Mouse (Mus musculus) small intestine, adult 2 months (tissue): ENCODE measurements at regions not wholly inside any gene's neighbourhood (a gene's known extent, or its start where the extent isn't known, plus 50 kb on each side); places are given as distances from the start of the nearest gene placed in this dataset.

Source experiments
- H3K27ac ChIP-seq: fragments of 200-500 bp; 2 replicates; pipeline ENCODE4 v1.5.1; 2012; ENCODE audit warnings: low read depth, low read length, control low read depth, inconsistent platforms; ENCODE audit not compliant: insufficient read depth
- H3K27me3 ChIP-seq: fragments of 200-500 bp; 2 replicates; pipeline ENCODE4 v1.6.1; 2012; ENCODE audit warnings: mild to moderate bottlenecking, moderate library complexity, low read length, inconsistent platforms; ENCODE audit not compliant: control insufficient read depth, insufficient read depth
- H3K36me3 ChIP-seq: fragments of 200-500 bp; 2 replicates; pipeline ENCODE4 v1.6.1; 2012; ENCODE audit warnings: mild to moderate bottlenecking, low read length, control low read depth, inconsistent platforms; ENCODE audit not compliant: control insufficient read depth, insufficient read depth
- H3K4me1 ChIP-seq: fragments of 200-500 bp; 2 replicates; pipeline ENCODE4 v1.6.1; 2012; ENCODE audit warnings: low read length, inconsistent platforms, mixed read lengths; ENCODE audit not compliant: control insufficient read depth, insufficient read depth, insufficient read length
- H3K4me3 ChIP-seq: fragments of 200-500 bp; 2 replicates; pipeline ENCODE4 v1.5.1; 2012; ENCODE audit warnings: low read depth, mild to moderate bottlenecking, control low read depth, inconsistent platforms, low read length, moderate library complexity
- CTCF ChIP-seq: fragments of 200-500 bp; IDR thresholded peaks from 2 replicates; pipeline ENCODE4 v1.5.1; 2012; ENCODE audit warnings: low read depth, mild to moderate bottlenecking, control low read depth, inconsistent platforms, low read length, moderate library complexity, mixed read lengths; ENCODE audit not compliant: insufficient replicate concordance, insufficient read length; ENCODE audit errors: extremely low read depth
- POLR2A ChIP-seq: fragments of 200-500 bp; IDR thresholded peaks from 2 replicates; pipeline ENCODE4 v1.6.1; 2012; ENCODE audit warnings: low read depth, mild to moderate bottlenecking, control low read depth, inconsistent platforms, low read length, moderate library complexity
- WGBS: fragments of 180-500 bp; shearing (Covaris S2); methylation state at CpG from one replicate; pipeline ENCODE4 v1.1.7; 2018; 5-methylcytosine and 5-hydroxymethylcytosine counted together

- Histone ChIP-seq H3K36me3 (no peaks in the 10 kb centered on the region), H3K27me3 (no peaks in the 10 kb centered on the region), H3K4me1 (no peaks in the 10 kb centered on the region), H3K27ac (no peak overlapping the region), H3K4me3 (no peak overlapping the region)
- TF ChIP-seq CTCF (no peak), POLR2A (no peak)
- WGBS = 81% methylated on average over 5 of the region's 5 CpGs
Measured at GRCm38 (mm10) chr14:120120261-120120660, 78.0 kb upstream of the Oxgr1 start.

GRCm38 (mm10) chr14:120125315-120125714, 83.1 kb upstream of the Oxgr1 start:
- WGBS = 62% methylated on average over 5 of the region's 5 CpGs
- TF ChIP-seq POLR2A (no peak), CTCF (no peak)
- H3K36me3 ChIP-seq = no peaks in the 10 kb centered on the region
- no peak overlapping the region for H3K27ac ChIP-seq
- H3K4me1 ChIP-seq = no peaks in the 10 kb centered on the region
- no peak overlapping the region for H3K4me3 ChIP-seq
- no peaks in the 10 kb centered on the region for H3K27me3 ChIP-seq

GRCm38 (mm10) chr14:120127481-120127880, 85.2 kb upstream of the Oxgr1 start:
- H3K27ac ChIP-seq = no peak overlapping the region
- H3K27me3 ChIP-seq = no peaks in the 10 kb centered on the region
- no peaks in the 10 kb centered on the region for H3K4me1 ChIP-seq
- H3K36me3 ChIP-seq = no peaks in the 10 kb centered on the region
- 61% methylated on average over 5 of the region's 5 CpGs for WGBS
- no peak for TF ChIP-seq CTCF
- no peak for TF ChIP-seq POLR2A
- H3K4me3 ChIP-seq = no peak overlapping the region

- Histone ChIP-seq H3K4me1 (no peaks in the 10 kb centered on the region), H3K4me3 (no peak overlapping the region), H3K27me3 (no peaks in the 10 kb centered on the region), H3K36me3 (no peaks in the 10 kb centered on the region), H3K27ac (no peak overlapping the region)
- TF ChIP-seq CTCF = no peak
- no peak for TF ChIP-seq POLR2A
- 77% methylated on average over 6 of the region's 6 CpGs for WGBS
Measured at GRCm38 (mm10) chr14:120134346-120135008, 92.2 kb upstream of the Oxgr1 start.

- Histone ChIP-seq H3K27ac (no peak overlapping the region), H3K4me3 (no peak overlapping the region), H3K36me3 (no peaks in the 10 kb centered on the region), H3K4me1 (no peaks in the 10 kb centered on the region), H3K27me3 (no peaks in the 10 kb centered on the region)
- WGBS = 36% methylated on average over 5 of the region's 5 CpGs
- TF ChIP-seq POLR2A (no peak), CTCF (no peak)
Measured at GRCm38 (mm10) chr14:120135198-120135597, 93.0 kb upstream of the Oxgr1 start.

GRCm38 (mm10) chr14:120136736-120137135, 94.5 kb upstream of the Oxgr1 start:
- TF ChIP-seq CTCF (no peak), POLR2A (no peak)
- Histone ChIP-seq H3K4me1 (no peaks in the 10 kb centered on the region), H3K4me3 (no peak overlapping the region), H3K27me3 (no peaks in the 10 kb centered on the region), H3K27ac (no peak overlapping the region), H3K36me3 (no peaks in the 10 kb centered on the region)
- WGBS = 90% methylated on average over 8 of the region's 8 CpGs

GRCm38 (mm10) chr14:120137680-120138136, 95.5 kb upstream of the Oxgr1 start:
- Histone ChIP-seq H3K27me3 (no peaks in the 10 kb centered on the region), H3K4me3 (peak overlapping the region; percentile 15), H3K36me3 (no peaks in the 10 kb centered on the region), H3K27ac (0 out of 2 replicates have a peak overlapping the region, but pooled peaks have one; percentile 14), H3K4me1 (no peaks in the 10 kb centered on the region)
- 1% methylated on average over 21 of the region's 21 CpGs for WGBS
- TF ChIP-seq CTCF (peak; percentile 95), POLR2A (no peak)

- no peaks in the 10 kb centered on the region for H3K27me3 ChIP-seq
- H3K4me3 ChIP-seq = no peak overlapping the region
- no peaks in the 10 kb centered on the region for H3K4me1 ChIP-seq
- H3K27ac ChIP-seq = no peak overlapping the region
- 75% methylated on average over 5 of the region's 5 CpGs for WGBS
- TF ChIP-seq POLR2A (no peak), CTCF (no peak)
- no peaks in the 10 kb centered on the region for H3K36me3 ChIP-seq
Measured at GRCm38 (mm10) chr14:120138546-120138945, 96.3 kb upstream of the Oxgr1 start.
